Mouse (Mus musculus): ENCODE data around the gene Nacc1. TPM values are rescaled to one million over a fixed set of nuclear protein-coding genes. Genes with fewer than 3 reads are reported as not detected.
"Not testable (repeated sequence)": the region's sequence is repeated elsewhere in the genome, so short reads cannot be mapped to it uniquely, and the experiment has no call there.

Nacc1 gene
- polyA plus RNA-seq, 1 experiment from 2014 or later: 15.8 TPM

DNA sequence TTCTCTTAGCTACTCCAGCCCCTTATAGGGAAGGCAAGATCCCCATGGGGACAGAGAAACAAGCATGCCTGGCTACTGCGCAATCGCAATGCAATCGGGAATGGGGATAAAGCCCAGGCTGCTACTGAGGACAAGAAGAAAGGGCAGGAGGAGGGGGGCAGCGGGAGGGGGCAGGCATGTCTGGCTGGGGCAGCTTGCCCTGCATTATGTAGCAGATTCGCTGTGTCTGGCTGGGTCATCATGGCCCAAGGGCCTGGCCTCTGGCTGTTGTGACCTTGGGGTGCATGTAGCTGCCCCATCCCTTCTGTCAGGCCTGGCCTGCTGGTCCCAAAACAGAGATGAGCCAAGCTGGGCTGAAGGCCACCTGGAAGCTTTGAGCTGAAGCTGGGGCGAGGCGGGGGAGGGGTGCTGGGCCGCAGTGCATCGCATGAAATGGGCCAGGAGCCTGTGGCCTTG, 52.8 kb downstream of the Nacc1 start:
- no peak overlapping the region for H3K9ac ChIP-seq
- peaks cover 19% of the 10 kb centered on the region for H3K4me1 ChIP-seq
- no peak overlapping the region for H3K4me3 ChIP-seq (replicated peaks)
- no peak overlapping the region for H3K27ac ChIP-seq
- no peak for ATAC-seq (ENCODE audit: insufficient read depth, low FRiP score, low read depth)
- no peaks in the 10 kb centered on the region for H3K27me3 ChIP-seq (replicated peaks)
- no peak overlapping the region for H3K4me2 ChIP-seq
- 67% methylated on average over 9 of the region's 9 CpGs for WGBS
- no peaks in the 10 kb centered on the region for H3K36me3 ChIP-seq
- no peaks in the 10 kb centered on the region for H3K9me3 ChIP-seq

DNA sequence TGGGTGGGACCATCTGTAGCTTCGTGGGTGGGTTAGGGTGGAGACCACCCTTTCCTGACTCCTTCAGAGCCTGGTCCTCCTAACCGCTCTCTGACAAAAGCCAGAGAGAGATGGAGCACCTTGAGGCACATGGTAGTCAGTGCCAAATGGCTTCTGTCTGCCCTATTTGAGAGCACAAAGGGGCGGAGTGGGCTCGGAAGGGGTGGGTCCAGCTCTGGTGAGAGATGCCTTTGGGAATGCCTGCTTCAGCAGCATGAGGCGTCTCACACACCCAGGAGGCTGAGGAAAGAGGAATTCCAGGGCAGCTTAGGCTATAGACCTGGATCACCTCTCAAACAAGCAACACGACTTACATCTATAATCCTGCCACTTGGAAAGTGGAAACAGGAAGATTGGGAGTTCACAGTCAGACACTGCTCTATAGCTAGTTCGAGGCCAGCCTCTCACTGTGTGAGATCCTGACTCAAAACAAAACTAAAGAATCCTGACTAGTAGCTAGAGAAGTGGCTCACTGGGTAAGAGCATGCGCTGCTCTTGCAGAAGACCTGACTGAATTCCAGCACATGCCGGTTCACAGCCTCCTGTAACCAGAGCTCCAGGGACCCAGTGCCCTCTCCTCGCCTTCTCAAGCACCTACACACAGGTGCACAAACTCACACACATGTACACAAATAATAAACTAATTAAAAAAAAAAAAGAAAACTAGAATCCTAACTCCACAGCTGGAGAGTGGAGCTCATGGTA, 53.6 kb downstream of the Nacc1 start:
- Histone ChIP-seq H3K9me3 (no peaks in the 10 kb centered on the region), H3K27ac (no peak overlapping the region), H3K4me2 (no peak overlapping the region), H3K4me1 (peaks cover 19% of the 10 kb centered on the region), H3K27me3 (replicated peaks) (no peaks in the 10 kb centered on the region), H3K9ac (no peak overlapping the region), H3K4me3 (replicated peaks) (no peak overlapping the region), H3K36me3 (no peaks in the 10 kb centered on the region)
- 47% methylated on average over 10 of the region's 10 CpGs for WGBS
- no peak for ATAC-seq (ENCODE audit: insufficient read depth, low FRiP score, low read depth)

DNA sequence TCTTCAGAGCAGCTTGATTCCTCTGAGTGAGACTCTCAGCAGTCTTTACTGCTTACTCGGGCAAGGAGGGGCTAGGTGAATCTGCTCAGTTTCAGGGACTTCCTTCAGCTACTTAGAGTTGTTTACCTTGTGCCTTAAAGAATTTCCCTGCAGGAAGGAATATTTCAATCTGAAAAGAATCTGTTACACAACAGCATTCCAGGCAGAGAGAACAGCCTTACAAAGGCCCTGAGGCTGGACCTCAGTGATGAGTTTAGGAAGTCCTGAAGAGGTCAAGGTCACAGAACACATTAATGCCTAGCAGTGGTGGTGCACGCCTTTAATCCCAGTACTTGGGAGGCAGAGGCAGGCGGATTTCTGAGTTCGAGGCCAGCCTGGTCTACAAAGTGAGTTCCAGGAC, 55.8 kb downstream of the Nacc1 start:
- H3K4me2 ChIP-seq: no peak overlapping the region
- peaks cover 12% of the 10 kb centered on the region for H3K4me1 ChIP-seq
- H3K27me3 ChIP-seq (replicated peaks): no peaks in the 10 kb centered on the region
- no peak overlapping the region for H3K9ac ChIP-seq
- WGBS: 92% methylated on average over 4 of the region's 4 CpGs
- no peaks in the 10 kb centered on the region for H3K36me3 ChIP-seq
- H3K4me3 ChIP-seq (replicated peaks): no peak overlapping the region
- H3K9me3 ChIP-seq: no peaks in the 10 kb centered on the region
- ATAC-seq (ENCODE audit: insufficient read depth, low FRiP score, low read depth): no peak
- H3K27ac ChIP-seq: no peak overlapping the region

DNA sequence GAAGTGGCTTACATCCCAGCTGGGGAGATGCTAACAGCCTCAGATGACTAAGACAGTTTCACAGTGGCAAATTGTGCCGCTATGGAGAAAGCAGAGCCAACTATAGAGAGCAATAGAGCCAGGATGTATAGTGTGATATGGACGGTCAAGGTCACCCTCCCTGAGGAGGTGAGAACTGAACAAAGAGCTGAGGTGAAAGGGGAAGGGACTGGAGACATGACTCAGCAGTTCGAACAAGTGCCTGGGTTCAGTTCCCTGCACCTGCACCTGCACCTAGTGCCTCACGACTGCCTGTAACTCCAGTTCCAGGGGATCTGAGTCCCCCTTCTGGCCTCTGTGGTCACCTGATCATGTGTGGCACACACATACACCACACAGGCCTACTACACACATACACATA, 57.5 kb downstream of the Nacc1 start:
- H3K36me3 ChIP-seq: no peaks in the 10 kb centered on the region
- 67% methylated on average over 4 of the region's 4 CpGs for WGBS
- ATAC-seq (ENCODE audit: insufficient read depth, low FRiP score, low read depth): no peak

DNA sequence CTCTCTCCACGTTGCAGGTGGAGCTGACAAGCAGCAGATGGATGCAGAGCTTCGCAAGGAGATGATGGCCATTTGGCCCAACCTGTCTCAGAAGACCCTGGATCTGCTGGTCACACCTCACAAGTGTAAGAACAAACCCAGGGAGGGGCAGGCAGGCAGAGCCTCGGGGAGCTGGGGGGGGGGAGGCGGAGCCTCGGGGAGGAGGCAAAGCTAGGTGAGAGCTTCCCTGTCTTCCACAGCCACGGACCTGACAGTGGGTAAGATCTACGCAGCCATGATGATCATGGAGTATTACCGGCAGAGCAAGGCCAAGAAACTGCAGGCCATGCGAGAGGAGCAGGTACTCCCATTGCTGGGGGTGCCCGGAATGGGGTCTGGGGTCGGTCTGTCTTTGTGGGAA, 58.1 kb downstream of the Nacc1 start:
- Histone ChIP-seq H3K27me3 (replicated peaks) (no peaks in the 10 kb centered on the region), H3K9me3 (no peaks in the 10 kb centered on the region), H3K36me3 (no peaks in the 10 kb centered on the region), H3K4me2 (no peak overlapping the region), H3K9ac (no peak overlapping the region), H3K4me1 (no peaks in the 10 kb centered on the region), H3K27ac (no peak overlapping the region), H3K4me3 (replicated peaks) (no peak overlapping the region)
- ATAC-seq (ENCODE audit: insufficient read depth, low FRiP score, low read depth): no peak
- 62% methylated on average over 11 of the region's 11 CpGs for WGBS

More for the DNA sequence above, 57.5 kb downstream of the Nacc1 start:
- Histone ChIP-seq H3K27ac (no peak overlapping the region), H3K27me3 (replicated peaks) (no peaks in the 10 kb centered on the region), H3K9me3 (no peaks in the 10 kb centered on the region), H3K4me1 (peaks cover 5% of the 10 kb centered on the region), H3K9ac (no peak overlapping the region), H3K4me3 (replicated peaks) (no peak overlapping the region), H3K4me2 (no peak overlapping the region)

DNA sequence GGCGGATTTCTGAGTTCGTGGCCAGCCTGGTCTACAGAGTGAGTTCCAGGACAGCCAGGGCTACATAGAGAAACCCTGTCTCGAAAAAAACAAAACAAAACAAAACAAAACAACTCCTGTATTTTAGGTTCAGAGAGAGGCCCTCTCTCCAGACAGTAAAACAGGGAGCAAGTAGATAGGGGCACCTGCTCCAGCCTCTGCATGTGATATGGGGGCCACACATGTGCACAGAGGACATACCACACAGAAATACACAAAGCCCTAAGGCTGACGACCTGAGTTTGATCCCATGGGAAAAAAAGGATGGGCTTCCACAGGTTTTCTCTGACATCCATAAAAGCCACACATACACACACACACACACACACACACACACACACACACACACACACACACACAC, 64.2 kb downstream of the Nacc1 start:
- H3K9me3 ChIP-seq: not testable (repeated sequence)

DNA sequence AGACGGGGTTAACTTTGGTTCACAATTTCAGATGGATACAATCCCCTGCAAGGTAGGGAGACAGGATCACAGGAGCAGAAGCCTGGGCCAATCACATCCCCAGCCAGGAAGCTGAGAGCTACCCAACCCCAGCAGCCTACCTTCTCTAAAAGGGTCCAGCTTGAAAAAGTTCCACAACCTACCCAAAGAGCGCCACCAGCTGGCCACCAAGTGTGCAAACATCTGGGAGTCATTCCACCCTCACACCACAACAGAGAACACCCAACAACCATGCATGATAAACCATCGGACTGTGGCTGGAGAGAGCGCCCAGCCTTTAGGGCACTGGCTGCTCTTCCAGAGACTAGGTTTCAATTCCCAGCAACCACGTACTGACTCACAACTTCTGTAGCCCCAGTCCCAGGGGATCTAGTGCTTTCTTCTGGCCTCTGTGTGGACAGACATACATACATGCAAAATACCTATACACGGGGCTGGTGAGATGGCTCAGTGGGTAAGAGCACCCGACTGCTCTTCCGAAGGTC, 66.5 kb downstream of the Nacc1 start:
- Histone ChIP-seq H3K27me3 (replicated peaks) (no peaks in the 10 kb centered on the region), H3K36me3 (no peaks in the 10 kb centered on the region), H3K9ac (no peak overlapping the region), H3K27ac (no peak overlapping the region), H3K9me3 (no peaks in the 10 kb centered on the region), H3K4me3 (replicated peaks) (no peak overlapping the region), H3K4me1 (no peaks in the 10 kb centered on the region), H3K4me2 (no peak overlapping the region)
- 69% methylated on average over 8 of the region's 8 CpGs for WGBS
- no peak for ATAC-seq (ENCODE audit: insufficient read depth, low FRiP score, low read depth)

More for the DNA sequence above, 64.2 kb downstream of the Nacc1 start:
- not testable (repeated sequence) for H3K4me1 ChIP-seq; H3K27me3 ChIP-seq (replicated peaks); H3K4me2 ChIP-seq; H3K36me3 ChIP-seq; H3K9ac ChIP-seq; H3K4me3 ChIP-seq (replicated peaks); H3K27ac ChIP-seq; ATAC-seq (ENCODE audit: insufficient read depth, low FRiP score, low read depth)
- 72% methylated on average over 4 of the region's 4 CpGs for WGBS

Other genes starting within 250 kb of the Nacc1 start
- gene Ier2, start 25.0 kb downstream of the Nacc1 start, polyA plus RNA-seq (2015; fragmentation: Nextera tagmentation; extraction: Ambion mirVana): 86.4 and 90.3 TPM in 2 replicates
- 56.2 and 63.9 TPM in 2 replicates for gene Trmt1, start 1.6 kb downstream of the Nacc1 start, polyA plus RNA-seq (2015; fragmentation: Nextera tagmentation; extraction: Ambion mirVana)
- 7.1 and 9.7 TPM in 2 replicates for gene Lyl1, start 13.6 kb upstream of the Nacc1 start, polyA plus RNA-seq (2015; fragmentation: Nextera tagmentation; extraction: Ambion mirVana)
- gene G430095P16Rik, start 35.1 kb upstream of the Nacc1 start, polyA plus RNA-seq (2015; fragmentation: Nextera tagmentation; extraction: Ambion mirVana): 3.5 and 4.1 TPM in 2 replicates
- gene Nfix, start 112.5 kb upstream of the Nacc1 start, polyA plus RNA-seq (2015; fragmentation: Nextera tagmentation; extraction: Ambion mirVana): 28.7 and 29.3 TPM in 2 replicates
- 6.3 and 6.9 TPM in 2 replicates for gene Dand5, start 135.0 kb upstream of the Nacc1 start, polyA plus RNA-seq (2015; fragmentation: Nextera tagmentation; extraction: Ambion mirVana)
- 52.7 and 54.5 TPM in 2 replicates for gene Gadd45gip1, start 143.7 kb upstream of the Nacc1 start, polyA plus RNA-seq (2015; fragmentation: Nextera tagmentation; extraction: Ambion mirVana)
- gene Rad23a, start 152.8 kb upstream of the Nacc1 start, polyA plus RNA-seq (2015; fragmentation: Nextera tagmentation; extraction: Ambion mirVana): 115 and 130 TPM in 2 replicates
- 938 and 1,051 TPM in 2 replicates for gene Calr, start 159.1 kb upstream of the Nacc1 start, polyA plus RNA-seq (2015; fragmentation: Nextera tagmentation; extraction: Ambion mirVana)
- 89.5 and 90.1 TPM in 2 replicates for gene Farsa, start 169.1 kb upstream of the Nacc1 start, polyA plus RNA-seq (2015; fragmentation: Nextera tagmentation; extraction: Ambion mirVana)
- 56.1 and 63.7 TPM in 2 replicates for gene Syce2, start 184.2 kb upstream of the Nacc1 start, polyA plus RNA-seq (2015; fragmentation: Nextera tagmentation; extraction: Ambion mirVana)
- gene Gcdh, start 206.1 kb upstream of the Nacc1 start, polyA plus RNA-seq (2015; fragmentation: Nextera tagmentation; extraction: Ambion mirVana): 42.6 and 45.9 TPM in 2 replicates
- 14.8 and 39.3 TPM in 2 replicates for gene Klf1, start 214.1 kb upstream of the Nacc1 start, polyA plus RNA-seq (2015; fragmentation: Nextera tagmentation; extraction: Ambion mirVana)
- gene Dnase2a, start 220.7 kb upstream of the Nacc1 start, polyA plus RNA-seq (2015; fragmentation: Nextera tagmentation; extraction: Ambion mirVana): 12.3 and 14.2 TPM in 2 replicates
- gene Mast1, start 249.5 kb upstream of the Nacc1 start, polyA plus RNA-seq (2015; fragmentation: Nextera tagmentation; extraction: Ambion mirVana): 1.9 and 2.2 TPM in 2 replicates

Data from stomach, embryonic 15.5 days (tissue).